Mouse (Mus musculus) small intestine, adult 2 months (tissue): ENCODE data around the gene Mmp23.

Source experiments
- CTCF ChIP-seq: fragments of 200-500 bp; IDR thresholded peaks from 2 replicates; pipeline ENCODE4 v1.5.1; 2012; ENCODE audit warnings: low read depth, mild to moderate bottlenecking, control low read depth, inconsistent platforms, low read length, moderate library complexity, mixed read lengths; ENCODE audit not compliant: insufficient replicate concordance, insufficient read length; ENCODE audit errors: extremely low read depth
- POLR2A ChIP-seq: fragments of 200-500 bp; IDR thresholded peaks from 2 replicates; pipeline ENCODE4 v1.6.1; 2012; ENCODE audit warnings: low read depth, mild to moderate bottlenecking, control low read depth, inconsistent platforms, low read length, moderate library complexity

- no peak for TF ChIP-seq POLR2A
- no peak for TF ChIP-seq CTCF
Observed at GRCm38 (mm10) chr4:155618321-155618720, 34.9 kb downstream of the Mmp23 start.
